Mouse (Mus musculus) adrenal gland, adult 8-10 months (tissue): Measurements from ENCODE around the gene Ncor2. TPM values are rescaled to one million over a fixed set of nuclear protein-coding genes. Genes with fewer than 3 reads are reported as not detected.

Experiments used
- total RNA-seq, 4 experiments: library from RNA; stranded (reverse); gene quantifications; 2 replicates each; pipeline ENCODE4 v1.2.4; 2022

Ncor2 gene
- total RNA-seq, 4 experiments from 2014 or later = 188 to 380 (median 257) TPM

Other genes starting within 250 kb of the Ncor2 start
- 1 to 10 TPM; 2.4 to 4.6 (median 3.4) TPM for gene Rflna, start 176.0 kb downstream of the Ncor2 start, total RNA-seq
- gene Scarb1, start 161.9 kb upstream of the Ncor2 start, total RNA-seq = 1,000 to 10,000 TPM; 1,640 to 3,396 (median 2,408) TPM
- under 1 TPM in 3 of 4 experiments, not detected in 1; 0.41 to 0.48 (median 0.45) TPM for gene Gm10382, start 210.1 kb upstream of the Ncor2 start, total RNA-seq
- 1,000 to 10,000 TPM; 1,164 to 1,564 (median 1,502) TPM for gene Ubc, start 211.0 kb upstream of the Ncor2 start, total RNA-seq